Mouse (Mus musculus): ENCODE measurements at regions not wholly inside any gene's neighbourhood (a gene's known extent, or its start where the extent isn't known, plus 50 kb on each side); places are given as distances from the start of the nearest gene placed in this dataset.

GRCm38 (mm10) chr2:123312277-123312617 is 547.2 kb downstream of the Sqor start:
- H3K36me3 ChIP-seq (ENCODE audit: control insufficient read depth, insufficient read depth, low read length, poor library complexity, severe bottlenecking), result no peaks in the 10 kb centered on the region
- H3K9me3 ChIP-seq (ENCODE audit: control insufficient read depth, insufficient read depth, low read depth, low read length), result no peaks in the 10 kb centered on the region
- no peak overlapping the region for H3K9ac ChIP-seq (ENCODE audit: insufficient read depth, low read depth, low read length, poor library complexity, severe bottlenecking)
- TF ChIP-seq HCFC1 (IDR thresholded peaks at IDR 0.05; ENCODE audit: borderline replicate concordance, insufficient read depth, low read length) (no peak), MAFK (IDR thresholded peaks at IDR 0.05; ENCODE audit: insufficient read depth, low read depth, low read length) (no peak), ZC3H11A (IDR thresholded peaks at IDR 0.05; ENCODE audit: borderline replicate concordance, low read depth, low read length) (peak; percentile 79)
- H3K4me3 ChIP-seq (ENCODE audit: insufficient read depth in 1 of 2, low read depth in 1 of 2, low read length in 2 of 2, poor library complexity in 1 of 2, severe bottlenecking in 1 of 2), result no peak overlapping the region
- peaks cover 0 to 2% of the 10 kb centered on the region in 2 experiments; a peak in 1 of 4 replicates for H3K4me1 ChIP-seq (ENCODE audit: control insufficient read depth in 2 of 2, insufficient read depth in 2 of 2, low read length in 2 of 2, poor library complexity in 1 of 2)
- in situ Hi-C loops (cut with MboI; ENCODE audit: low sequenced_read_pairs in 2 of 2, unreplicated experiment in 2 of 2), result no loop called here
- peak; percentile 49 for DNase-seq (ENCODE audit: low read depth, low spot score)
- H3K27ac ChIP-seq (ENCODE audit: insufficient read depth, low read depth, low read length, poor library complexity, severe bottlenecking), result no peak overlapping the region

GRCm38 (mm10) chr2:123320448-123321097 is 555.5 kb downstream of the Sqor start:
- Histone ChIP-seq H3K36me3 (ENCODE audit: control insufficient read depth, insufficient read depth, low read length, poor library complexity, severe bottlenecking) (no peaks in the 10 kb centered on the region), H3K4me1 (ENCODE audit: control insufficient read depth in 2 of 2, insufficient read depth in 2 of 2, low read length in 2 of 2, poor library complexity in 1 of 2) (no peaks in the 10 kb centered on the region), H3K9me3 (ENCODE audit: control insufficient read depth, insufficient read depth, low read depth, low read length) (no peaks in the 10 kb centered on the region), H3K9ac (ENCODE audit: insufficient read depth, low read depth, low read length, poor library complexity, severe bottlenecking) (no peak overlapping the region), H3K27ac (ENCODE audit: insufficient read depth, low read depth, low read length, poor library complexity, severe bottlenecking) (no peak overlapping the region), H3K4me3 (ENCODE audit: insufficient read depth in 1 of 2, low read depth in 1 of 2, low read length in 2 of 2, poor library complexity in 1 of 2, severe bottlenecking in 1 of 2) (no peak overlapping the region)
- DNase-seq (ENCODE audit: low read depth, low spot score), result no peak
- in situ Hi-C loops (cut with MboI; ENCODE audit: low sequenced_read_pairs in 2 of 2, unreplicated experiment in 2 of 2), result no loop called here
- TF ChIP-seq HCFC1 (IDR thresholded peaks at IDR 0.05; ENCODE audit: borderline replicate concordance, insufficient read depth, low read length), result no peak
- TF ChIP-seq ZNF384 (IDR thresholded peaks at IDR 0.05; ENCODE audit: low read depth, low read length), result no peak
- TF ChIP-seq MAFK (IDR thresholded peaks at IDR 0.05; ENCODE audit: insufficient read depth, low read depth, low read length), result no peak
- TF ChIP-seq CHD2 (IDR thresholded peaks at IDR 0.05; ENCODE audit: low read depth, low read length), result no peak
- no peak for TF ChIP-seq ZC3H11A (IDR thresholded peaks at IDR 0.05; ENCODE audit: borderline replicate concordance, low read depth, low read length)

GRCm38 (mm10) chr2:123323769-123324168 is 558.7 kb downstream of the Sqor start:
- no peak for DNase-seq (ENCODE audit: low read depth, low spot score)
- Histone ChIP-seq H3K4me3 (ENCODE audit: insufficient read depth in 1 of 2, low read depth in 1 of 2, low read length in 2 of 2, poor library complexity in 1 of 2, severe bottlenecking in 1 of 2) (no peak overlapping the region), H3K36me3 (ENCODE audit: control insufficient read depth, insufficient read depth, low read length, poor library complexity, severe bottlenecking) (no peaks in the 10 kb centered on the region), H3K27ac (ENCODE audit: insufficient read depth, low read depth, low read length, poor library complexity, severe bottlenecking) (no peak overlapping the region), H3K4me1 (ENCODE audit: control insufficient read depth in 2 of 2, insufficient read depth in 2 of 2, low read length in 2 of 2, poor library complexity in 1 of 2) (no peaks in the 10 kb centered on the region), H3K9me3 (ENCODE audit: control insufficient read depth, insufficient read depth, low read depth, low read length) (no peaks in the 10 kb centered on the region), H3K9ac (ENCODE audit: insufficient read depth, low read depth, low read length, poor library complexity, severe bottlenecking) (no peak overlapping the region)
- TF ChIP-seq ZNF384 (IDR thresholded peaks at IDR 0.05; ENCODE audit: low read depth, low read length) (no peak), CHD2 (IDR thresholded peaks at IDR 0.05; ENCODE audit: low read depth, low read length) (no peak), ZC3H11A (IDR thresholded peaks at IDR 0.05; ENCODE audit: borderline replicate concordance, low read depth, low read length) (no peak), MAFK (IDR thresholded peaks at IDR 0.05; ENCODE audit: insufficient read depth, low read depth, low read length) (no peak)
- in situ Hi-C loops (cut with MboI; ENCODE audit: low sequenced_read_pairs in 2 of 2, unreplicated experiment in 2 of 2), result no loop called here

- H3K9me3 ChIP-seq (ENCODE audit: control insufficient read depth, insufficient read depth, low read depth, low read length), result no peaks in the 10 kb centered on the region
- H3K27ac ChIP-seq (ENCODE audit: insufficient read depth, low read depth, low read length, poor library complexity, severe bottlenecking), result no peak overlapping the region
- no peaks in the 10 kb centered on the region for H3K36me3 ChIP-seq (ENCODE audit: control insufficient read depth, insufficient read depth, low read length, poor library complexity, severe bottlenecking)
- no peak overlapping the region for H3K9ac ChIP-seq (ENCODE audit: insufficient read depth, low read depth, low read length, poor library complexity, severe bottlenecking)
- no peak overlapping the region for H3K4me3 ChIP-seq (ENCODE audit: insufficient read depth in 1 of 2, low read depth in 1 of 2, low read length in 2 of 2, poor library complexity in 1 of 2, severe bottlenecking in 1 of 2)
- H3K4me1 ChIP-seq (ENCODE audit: control insufficient read depth in 2 of 2, insufficient read depth in 2 of 2, low read length in 2 of 2, poor library complexity in 1 of 2), result no peaks in the 10 kb centered on the region
- in situ Hi-C loops (cut with MboI; ENCODE audit: low sequenced_read_pairs in 2 of 2, unreplicated experiment in 2 of 2), result no loop called here
- no peak for DNase-seq (ENCODE audit: low read depth, low spot score)
- TF ChIP-seq ZNF384 (IDR thresholded peaks at IDR 0.05; ENCODE audit: low read depth, low read length) (no peak), MAFK (IDR thresholded peaks at IDR 0.05; ENCODE audit: insufficient read depth, low read depth, low read length) (no peak), ZC3H11A (IDR thresholded peaks at IDR 0.05; ENCODE audit: borderline replicate concordance, low read depth, low read length) (no peak)
Observed at GRCm38 (mm10) chr2:123324896-123325295, 559.9 kb downstream of the Sqor start.

Data from ES-E14 (cell line).